Mouse (Mus musculus): Measurements from ENCODE around the gene Stim1. TPM values are rescaled to one million over a fixed set of nuclear protein-coding genes. Genes with fewer than 3 reads are reported as not detected.

Stim1 gene
- polyA plus RNA-seq, 1 experiment from 2014 or later = 15.2 TPM

- no peak overlapping the region for H3K9ac ChIP-seq
- H3K4me1 ChIP-seq (replicated peaks; ENCODE audit: control insufficient read depth, insufficient read depth, low read length) = no peaks in the 10 kb centered on the region
- no peak overlapping the region for H3K27ac ChIP-seq
- ATAC-seq (ENCODE audit: low FRiP score) (no peak), DNase-seq (ENCODE audit: low spot score) (no peak)
- peaks cover 37% of the 10 kb centered on the region for H3K36me3 ChIP-seq (replicated peaks; ENCODE audit: control insufficient read depth, insufficient read depth)
- H3K9me3 ChIP-seq (ENCODE audit: control insufficient read depth, low read length) = no peaks in the 10 kb centered on the region
- no peak overlapping the region for H3K4me2 ChIP-seq (replicated peaks)
- no peak overlapping the region for H3K4me3 ChIP-seq (replicated peaks; ENCODE audit: low read length)
- 86% methylated on average over 4 of the region's 4 CpGs for WGBS
- no peaks in the 10 kb centered on the region for H3K27me3 ChIP-seq (ENCODE audit: control insufficient read depth, insufficient read depth, low read length)
These were observed 34.5 kb upstream of the Stim1 start for GRCm38 (mm10) chr7:102233059-102233458.

- Histone ChIP-seq H3K9me3 (ENCODE audit: control insufficient read depth, low read length) (no peaks in the 10 kb centered on the region), H3K4me2 (replicated peaks) (no peak overlapping the region), H3K4me3 (replicated peaks; ENCODE audit: low read length) (no peak overlapping the region), H3K27me3 (ENCODE audit: control insufficient read depth, insufficient read depth, low read length) (no peaks in the 10 kb centered on the region), H3K36me3 (replicated peaks; ENCODE audit: control insufficient read depth, insufficient read depth) (peaks cover 55% of the 10 kb centered on the region), H3K4me1 (replicated peaks; ENCODE audit: control insufficient read depth, insufficient read depth, low read length) (no peaks in the 10 kb centered on the region), H3K27ac (no peak overlapping the region), H3K9ac (no peak overlapping the region)
- ATAC-seq (ENCODE audit: low FRiP score) (no peak), DNase-seq (ENCODE audit: low spot score) (no peak)
- 82% methylated on average over 8 of the region's 8 CpGs for WGBS
These were observed 28.8 kb upstream of the Stim1 start for GRCm38 (mm10) chr7:102238686-102239286.

- Histone ChIP-seq H3K9ac (no peak overlapping the region), H3K4me3 (replicated peaks; ENCODE audit: low read length) (no peak overlapping the region), H3K4me1 (replicated peaks; ENCODE audit: control insufficient read depth, insufficient read depth, low read length) (no peaks in the 10 kb centered on the region), H3K36me3 (replicated peaks; ENCODE audit: control insufficient read depth, insufficient read depth) (peaks cover 51% of the 10 kb centered on the region), H3K4me2 (replicated peaks) (no peak overlapping the region), H3K27me3 (ENCODE audit: control insufficient read depth, insufficient read depth, low read length) (no peaks in the 10 kb centered on the region), H3K9me3 (ENCODE audit: control insufficient read depth, low read length) (no peaks in the 10 kb centered on the region), H3K27ac (no peak overlapping the region)
- 0 out of 2 replicates have a peak, but pooled peaks have one; percentile 45 for ATAC-seq (ENCODE audit: low FRiP score)
- no peak for DNase-seq (ENCODE audit: low spot score)
- 98% methylated on average over 16 of the region's 16 CpGs for WGBS
These were observed 28.0 kb upstream of the Stim1 start for GRCm38 (mm10) chr7:102239591-102239990.

GRCm38 (mm10) chr7:102242371-102242770 is 25.2 kb upstream of the Stim1 start:
- no peak overlapping the region for H3K4me2 ChIP-seq (replicated peaks)
- DNase-seq (ENCODE audit: low spot score) = no peak
- H3K36me3 ChIP-seq (replicated peaks; ENCODE audit: control insufficient read depth, insufficient read depth) = peaks cover 26% of the 10 kb centered on the region
- ATAC-seq (ENCODE audit: low FRiP score) = no peak
- H3K27ac ChIP-seq = no peak overlapping the region
- H3K4me1 ChIP-seq (replicated peaks; ENCODE audit: control insufficient read depth, insufficient read depth, low read length) = no peaks in the 10 kb centered on the region
- H3K9ac ChIP-seq = no peak overlapping the region
- WGBS = 82% methylated on average over 5 of the region's 5 CpGs
- H3K27me3 ChIP-seq (ENCODE audit: control insufficient read depth, insufficient read depth, low read length) = no peaks in the 10 kb centered on the region
- no peaks in the 10 kb centered on the region for H3K9me3 ChIP-seq (ENCODE audit: control insufficient read depth, low read length)
- no peak overlapping the region for H3K4me3 ChIP-seq (replicated peaks; ENCODE audit: low read length)

- DNase-seq (ENCODE audit: low spot score) = no peak
- Histone ChIP-seq H3K27ac (no peak overlapping the region), H3K4me2 (replicated peaks) (no peak overlapping the region), H3K9me3 (ENCODE audit: control insufficient read depth, low read length) (no peaks in the 10 kb centered on the region), H3K4me3 (replicated peaks; ENCODE audit: low read length) (no peak overlapping the region), H3K4me1 (replicated peaks; ENCODE audit: control insufficient read depth, insufficient read depth, low read length) (peaks cover 4% of the 10 kb centered on the region; the same call in 1 of the 2 replicates), H3K36me3 (replicated peaks; ENCODE audit: control insufficient read depth, insufficient read depth) (peaks cover 21% of the 10 kb centered on the region), H3K9ac (no peak overlapping the region), H3K27me3 (ENCODE audit: control insufficient read depth, insufficient read depth, low read length) (no peaks in the 10 kb centered on the region)
- WGBS = 90% methylated on average over 3 of the region's 3 CpGs
- ATAC-seq (ENCODE audit: low FRiP score) = no peak
These were observed 24.7 kb upstream of the Stim1 start for GRCm38 (mm10) chr7:102242917-102243316.

- no peak for DNase-seq (ENCODE audit: low spot score)
- Histone ChIP-seq H3K36me3 (replicated peaks; ENCODE audit: control insufficient read depth, insufficient read depth) (peaks cover 15% of the 10 kb centered on the region), H3K4me1 (replicated peaks; ENCODE audit: control insufficient read depth, insufficient read depth, low read length) (peaks cover 4% of the 10 kb centered on the region; the same call in 1 of the 2 replicates), H3K9ac (no peak overlapping the region), H3K27ac (no peak overlapping the region), H3K4me2 (replicated peaks) (no peak overlapping the region), H3K4me3 (replicated peaks; ENCODE audit: low read length) (no peak overlapping the region), H3K9me3 (ENCODE audit: control insufficient read depth, low read length) (no peaks in the 10 kb centered on the region), H3K27me3 (ENCODE audit: control insufficient read depth, insufficient read depth, low read length) (no peaks in the 10 kb centered on the region)
- no peak for ATAC-seq (ENCODE audit: low FRiP score)
- 94% methylated on average over 2 of the region's 2 CpGs for WGBS
These were observed 23.7 kb upstream of the Stim1 start for GRCm38 (mm10) chr7:102243870-102244269.

- H3K9ac ChIP-seq = no peak overlapping the region
- H3K27me3 ChIP-seq (ENCODE audit: control insufficient read depth, insufficient read depth, low read length) = no peaks in the 10 kb centered on the region
- H3K27ac ChIP-seq = no peak overlapping the region
- no peak overlapping the region for H3K4me3 ChIP-seq (replicated peaks; ENCODE audit: low read length)
- H3K9me3 ChIP-seq (ENCODE audit: control insufficient read depth, low read length) = no peaks in the 10 kb centered on the region
- H3K36me3 ChIP-seq (replicated peaks; ENCODE audit: control insufficient read depth, insufficient read depth) = peaks cover 6% of the 10 kb centered on the region; the same call in 1 of the 2 replicates
- H3K4me2 ChIP-seq (replicated peaks) = no peak overlapping the region
- ATAC-seq (ENCODE audit: low FRiP score) (no peak), DNase-seq (ENCODE audit: low spot score) (no peak)
- WGBS = 88% methylated on average over 3 of the region's 3 CpGs
- peaks cover 8% of the 10 kb centered on the region; the same call in 1 of the 2 replicates for H3K4me1 ChIP-seq (replicated peaks; ENCODE audit: control insufficient read depth, insufficient read depth, low read length)
These were observed 22.6 kb upstream of the Stim1 start for GRCm38 (mm10) chr7:102244782-102245535.

GRCm38 (mm10) chr7:102245775-102246174 is 21.8 kb upstream of the Stim1 start:
- ATAC-seq (ENCODE audit: low FRiP score) (no peak), DNase-seq (ENCODE audit: low spot score) (no peak)
- H3K9ac ChIP-seq = no peak overlapping the region
- H3K36me3 ChIP-seq (replicated peaks; ENCODE audit: control insufficient read depth, insufficient read depth) = no peaks in the 10 kb centered on the region
- H3K9me3 ChIP-seq (ENCODE audit: control insufficient read depth, low read length) = no peaks in the 10 kb centered on the region
- peaks cover 9% of the 10 kb centered on the region; the same call in 1 of the 2 replicates for H3K4me1 ChIP-seq (replicated peaks; ENCODE audit: control insufficient read depth, insufficient read depth, low read length)
- H3K4me2 ChIP-seq (replicated peaks) = no peak overlapping the region
- H3K4me3 ChIP-seq (replicated peaks; ENCODE audit: low read length) = no peak overlapping the region
- no peaks in the 10 kb centered on the region for H3K27me3 ChIP-seq (ENCODE audit: control insufficient read depth, insufficient read depth, low read length)
- WGBS = 6% methylated on average over 1 of the region's 1 CpGs
- no peak overlapping the region for H3K27ac ChIP-seq

GRCm38 (mm10) chr7:102246265-102246664 is 21.3 kb upstream of the Stim1 start:
- Histone ChIP-seq H3K27me3 (ENCODE audit: control insufficient read depth, insufficient read depth, low read length) (no peaks in the 10 kb centered on the region), H3K4me1 (replicated peaks; ENCODE audit: control insufficient read depth, insufficient read depth, low read length) (peaks cover 13% of the 10 kb centered on the region; the same call in 1 of the 2 replicates), H3K27ac (no peak overlapping the region), H3K9me3 (ENCODE audit: control insufficient read depth, low read length) (no peaks in the 10 kb centered on the region), H3K4me2 (replicated peaks) (no peak overlapping the region), H3K9ac (no peak overlapping the region), H3K4me3 (replicated peaks; ENCODE audit: low read length) (no peak overlapping the region), H3K36me3 (replicated peaks; ENCODE audit: control insufficient read depth, insufficient read depth) (no peaks in the 10 kb centered on the region)
- ATAC-seq (ENCODE audit: low FRiP score) = no peak
- WGBS = 71% methylated on average over 6 of the region's 6 CpGs
- DNase-seq (ENCODE audit: low spot score) = no peak

Measured in hindbrain, embryonic 14.5 days (tissue).